Mouse (Mus musculus) CH12.LX (cell line): ENCODE measurements around the gene Nod1. TPM values are rescaled to one million over a fixed set of nuclear protein-coding genes. Genes with fewer than 3 reads are reported as not detected.

ENCODE experiments used
- DNase-seq: peaks from one replicate; pipeline ENCODE4 v3.0.0-alpha.2; 2013; ENCODE audit errors: extremely low read depth
- H3K27ac ChIP-seq: 2 replicates; pipeline ENCODE4 v1.5.1; 2012; ENCODE audit warnings: low read depth, mild to moderate bottlenecking, control low read depth, moderate library complexity; ENCODE audit not compliant: insufficient read depth
- H3K27me3 ChIP-seq: replicated peaks from 2 replicates; pipeline ENCODE3; 2012; ENCODE audit warnings: inconsistent platforms
- H3K36me3 ChIP-seq, 2 experiments: replicated peaks in 1 of 2; 2 replicates each; pipeline versions ENCODE3 to v1.6.1; 2012; ENCODE audit warnings: inconsistent platforms in 1 of 2, low read length in 1 of 2, mild to moderate bottlenecking in 1 of 2, mixed read lengths in 1 of 2, moderate library complexity in 1 of 2; ENCODE audit not compliant: control insufficient read depth in 1 of 2, insufficient read depth in 1 of 2
- H3K4me1 ChIP-seq, 2 experiments: 2 replicates each; pipeline ENCODE4 v1.6.1; 2012; ENCODE audit warnings: inconsistent platforms in 1 of 2, moderate library complexity in 1 of 2; ENCODE audit not compliant: insufficient read depth in 2 of 2, control insufficient read depth in 1 of 2
- H3K4me2 ChIP-seq: 2 replicates; pipeline ENCODE4 v1.6.1; 2012; ENCODE audit warnings: low read depth, mild to moderate bottlenecking, control low read depth; ENCODE audit not compliant: poor library complexity, insufficient read depth, severe bottlenecking
- H3K4me3 ChIP-seq, 3 experiments: fragments of 150-350 bp in 1 of 3; sonication (generic) in 1 of 3; replicated peaks in 1 of 3; 2 replicates each; pipeline versions ENCODE3 to v1.5.1; 2011 to 2012; ENCODE audit warnings: low read depth in 2 of 3, low read length in 2 of 3, mild to moderate bottlenecking in 2 of 3, moderate library complexity in 2 of 3, control low read depth in 1 of 3, improper control_type of control experiment in 1 of 3, inconsistent platforms in 1 of 3, mixed read lengths in 1 of 3; ENCODE audit not compliant: poor library complexity in 1 of 3
- H3K79me2 ChIP-seq: replicated peaks from 2 replicates; pipeline ENCODE4 v1.6.1; 2012; ENCODE audit warnings: mild to moderate bottlenecking, moderate library complexity; ENCODE audit not compliant: control insufficient read depth, poor library complexity, insufficient read depth, severe bottlenecking; ENCODE audit errors: extremely low read depth
- H3K9ac ChIP-seq: 2 replicates; pipeline ENCODE4 v1.6.1; 2012; ENCODE audit warnings: low read depth, mild to moderate bottlenecking, control low read depth, moderate library complexity; ENCODE audit not compliant: insufficient read depth
- H3K9me3 ChIP-seq: replicated peaks from 2 replicates; pipeline ENCODE3; 2012; ENCODE audit warnings: low read length, inconsistent platforms, mixed read lengths
- CTCF ChIP-seq, 2 experiments: IDR thresholded peaks in 1 of 2; conservative IDR thresholded peaks in 1 of 2; 2 replicates each; pipeline ENCODE4 v1.5.1; 2011 to 2012; ENCODE audit warnings: low read depth in 2 of 2, low read length in 2 of 2, improper control_type of control experiment in 1 of 2, inconsistent platforms in 1 of 2, mild to moderate bottlenecking in 1 of 2, moderate library complexity in 1 of 2
- E2F4 ChIP-seq: IDR thresholded peaks from 2 replicates; pipeline ENCODE4 v1.6.1; 2011; ENCODE audit warnings: low read depth, low read length, improper control_type of control experiment; ENCODE audit not compliant: insufficient replicate concordance
- EP300 ChIP-seq: IDR thresholded peaks from 2 replicates; pipeline ENCODE4 v1.6.1; 2011; ENCODE audit warnings: low read length, improper control_type of control experiment
- GABPA ChIP-seq: IDR thresholded peaks from 2 replicates; pipeline ENCODE4 v1.6.1; 2012; ENCODE audit warnings: low read depth, low read length, improper control_type of control experiment, inconsistent platforms; ENCODE audit not compliant: insufficient replicate concordance
- HCFC1 ChIP-seq: IDR thresholded peaks from 2 replicates; pipeline ENCODE4 v1.6.1; 2012; ENCODE audit warnings: low read depth, mild to moderate bottlenecking, inconsistent platforms, low read length, improper control_type of control experiment
- JUND ChIP-seq: conservative IDR thresholded peaks from 2 replicates; pipeline ENCODE4 v1.6.1; 2011; ENCODE audit warnings: low read depth, low read length, improper control_type of control experiment
- MAFK ChIP-seq: IDR thresholded peaks from 2 replicates; pipeline ENCODE4 v1.6.1; 2011; ENCODE audit warnings: low read length, improper control_type of control experiment; ENCODE audit not compliant: insufficient replicate concordance
- MAZ ChIP-seq: IDR thresholded peaks from 2 replicates; pipeline ENCODE4 v1.6.1; 2012; ENCODE audit warnings: low read depth, mild to moderate bottlenecking, inconsistent platforms, low read length, improper control_type of control experiment, moderate library complexity
- POLR2A ChIP-seq: IDR thresholded peaks from 2 replicates; pipeline ENCODE4 v1.6.1; 2011; ENCODE audit warnings: low read depth, mild to moderate bottlenecking, improper control_type of control experiment, low read length
- RAD21 ChIP-seq: IDR thresholded peaks from 2 replicates; pipeline ENCODE4 v1.6.1; 2011; ENCODE audit warnings: low read depth, mild to moderate bottlenecking, low read length, improper control_type of control experiment, moderate library complexity
- SIN3A ChIP-seq: IDR thresholded peaks from 2 replicates; pipeline ENCODE4 v1.6.1; 2012; ENCODE audit warnings: low read length, improper control_type of control experiment, inconsistent platforms
- SMC3 ChIP-seq: IDR thresholded peaks from 2 replicates; pipeline ENCODE4 v1.6.1; 2011; ENCODE audit warnings: low read depth, low read length, improper control_type of control experiment
- TCF12 ChIP-seq: IDR thresholded peaks from 2 replicates; pipeline ENCODE4 v1.6.1; 2014; ENCODE audit warnings: low read depth, mild to moderate bottlenecking, inconsistent platforms, low read length, improper control_type of control experiment
- USF1 ChIP-seq: IDR thresholded peaks from 2 replicates; pipeline ENCODE4 v1.6.1; 2014; ENCODE audit warnings: low read depth, mild to moderate bottlenecking, inconsistent platforms, low read length, improper control_type of control experiment
- ZC3H11A ChIP-seq: IDR thresholded peaks from 2 replicates; pipeline ENCODE4 v1.6.1; 2012; ENCODE audit warnings: low read depth, mild to moderate bottlenecking, inconsistent platforms, low read length, improper control_type of control experiment
- ZMIZ1 ChIP-seq: IDR thresholded peaks from 2 replicates; pipeline ENCODE4 v1.6.1; 2012; ENCODE audit warnings: low read depth, mild to moderate bottlenecking, inconsistent platforms, low read length, improper control_type of control experiment
- dilution Hi-C: fragments of 300-500 bp; cut with MboI; formaldehyde crosslinking; loops from 2 replicates; pipeline ENCODE4 v1.14.3; 2020; ENCODE audit warnings: low sequenced_read_pairs; ENCODE audit not compliant: extremely low pct_unique_long_range_greater_than_20kb, extremely low pct_ligation_motif_present
- in situ Hi-C: fragments of 300-500 bp; cut with MboI; formaldehyde crosslinking; loops from 3 replicates; pipeline ENCODE4 v1.14.3; 2019; ENCODE audit warnings: low sequenced_read_pairs, low pct_ligation_motif_present, low pct_unique_long_range_greater_than_20kb, mixed read lengths
- polyA plus RNA-seq: library from polyadenylated mRNA; unstranded; fragments of >175 nt; gene quantifications from 2 replicates; pipeline ENCODE4 v1.2.1, GENCODE M21; 2012; ENCODE audit warnings: low read depth; ENCODE audit not compliant: insufficient read length
- total RNA-seq, 2 experiments: library from RNA; depleted of rRNA; stranded (reverse); fragments of 300-350 nt in 1 of 2; fragments of >200 nt in 1 of 2; gene quantifications; 2 replicates each; pipeline ENCODE4 v1.2.3; 2012 to 2014

Gene Nod1
- total and polyA plus RNA-seq, 3 experiments, result 0.29 to 0.46 (median 0.30) TPM

- no peaks in the 10 kb centered on the region for H3K36me3 ChIP-seq
- in situ Hi-C loops, result loop anchor here (10.0 to 25.0 kb wide), 4 partner anchors 100 to 328 kb away; partner anchors contain the start of genes Fkbp14, Plekha8 and Znrf2
- TF ChIP-seq ZC3H11A, result no peak
- TF ChIP-seq POLR2A, result no peak
- no peak for TF ChIP-seq SMC3
- TF ChIP-seq MAZ, result no peak
- no peak for TF ChIP-seq JUND
- no peak for TF ChIP-seq ZMIZ1
- TF ChIP-seq, all 38 proteins: peak for 0
- H3K4me2 ChIP-seq, result no peak overlapping the region
- H3K27me3 ChIP-seq, result no peaks in the 10 kb centered on the region
- no peak for DNase-seq
- no peak overlapping the region for H3K27ac ChIP-seq
- no peak overlapping the region for H3K4me3 ChIP-seq
- H3K9me3 ChIP-seq, result no peaks in the 10 kb centered on the region
- H3K79me2 ChIP-seq, result no peaks in the 10 kb centered on the region
- H3K9ac ChIP-seq, result no peak overlapping the region
- peaks cover 3 to 16% of the 10 kb centered on the region in 2 experiments; a peak in 3 of 4 replicates for H3K4me1 ChIP-seq
- dilution Hi-C loops, result no loop called here
Measured at GRCm38 (mm10) chr6:54914977-54915376, 57.4 kb downstream of the Nod1 start.

- TF ChIP-seq E2F4 (no peak), EP300 (no peak)
- Histone ChIP-seq H3K4me3 (no peak overlapping the region), H3K9ac (no peak overlapping the region), H3K36me3 (peaks cover 0 to 4% of the 10 kb centered on the region in 2 experiments), H3K9me3 (no peaks in the 10 kb centered on the region), H3K4me1 (peaks cover 0 to 12% of the 10 kb centered on the region in 2 experiments; a peak in 2 of 4 replicates), H3K79me2 (no peaks in the 10 kb centered on the region), H3K27ac (no peak overlapping the region), H3K27me3 (no peaks in the 10 kb centered on the region), H3K4me2 (no peak overlapping the region)
- dilution Hi-C loops (no loop called here), in situ Hi-C loops (loop anchor here (25.0 kb wide), 2 partner anchors 194 to 319 kb away; partner anchors contain the start of genes Fkbp14 and Plekha8)
- no peak for DNase-seq
Measured at GRCm38 (mm10) chr6:54906053-54907040, 66.1 kb downstream of the Nod1 start.

- no peaks in the 10 kb centered on the region for H3K27me3 ChIP-seq
- no peaks in the 10 kb centered on the region for H3K79me2 ChIP-seq
- H3K4me2 ChIP-seq, result no peak overlapping the region
- H3K27ac ChIP-seq, result no peak overlapping the region
- no peak overlapping the region for H3K9ac ChIP-seq
- H3K4me3 ChIP-seq, result no peak overlapping the region
- TF ChIP-seq SIN3A, result no peak
- TF ChIP-seq USF1, result no peak
- no peak for TF ChIP-seq RAD21
- TF ChIP-seq GABPA, result no peak
- TF ChIP-seq MAFK, result no peak
- no peak for TF ChIP-seq HCFC1
- no peak for TF ChIP-seq CTCF (conservative IDR thresholded peaks at IDR 0.05 in 1 of 2, IDR thresholded peaks at IDR 0.05 in 1 of 2; ENCODE audit: low read depth in 2 of 2, low read length in 2 of 2)
- TF ChIP-seq TCF12, result no peak
- H3K36me3 ChIP-seq, result peaks cover 0 to 7% of the 10 kb centered on the region in 2 experiments
- H3K9me3 ChIP-seq, result no peaks in the 10 kb centered on the region
- in situ Hi-C loops (loop anchor here (25.0 kb wide), 2 partner anchors 190 to 315 kb away; partner anchors contain the start of genes Fkbp14 and Plekha8), dilution Hi-C loops (no loop called here)
- H3K4me1 ChIP-seq, result peaks cover 0 to 4% of the 10 kb centered on the region in 2 experiments; a peak in 2 of 4 replicates
- DNase-seq, result no peak
Measured at GRCm38 (mm10) chr6:54902547-54902946, 69.9 kb downstream of the Nod1 start.
